Mouse (Mus musculus) kidney, adult 2 months (tissue): Measurements from ENCODE around the gene Pdpn. TPM values are rescaled to one million over a fixed set of nuclear protein-coding genes. Genes with fewer than 3 reads are reported as not detected.

Experiments
- DNase-seq: peaks from one replicate; pipeline ENCODE4 v3.0.0; 2021
- H3K27ac ChIP-seq: fragments of 200-500 bp; 2 replicates; pipeline ENCODE4 v1.5.1; 2012; ENCODE audit warnings: low read depth, low read length, control low read depth, inconsistent platforms; ENCODE audit not compliant: insufficient read depth
- H3K27me3 ChIP-seq: fragments of 200-500 bp; replicated peaks from 2 replicates; pipeline ENCODE4 v1.6.1; 2012; ENCODE audit warnings: mild to moderate bottlenecking, moderate library complexity, low read length, inconsistent platforms; ENCODE audit not compliant: control insufficient read depth, insufficient read depth
- H3K36me3 ChIP-seq: fragments of 200-500 bp; 2 replicates; pipeline ENCODE4 v1.6.1; 2012; ENCODE audit warnings: mild to moderate bottlenecking, moderate library complexity, low read length, inconsistent platforms; ENCODE audit not compliant: control insufficient read depth, insufficient read depth
- H3K4me1 ChIP-seq: fragments of 200-500 bp; 2 replicates; pipeline ENCODE4 v1.6.1; 2011; ENCODE audit warnings: low read length; ENCODE audit not compliant: control insufficient read depth, insufficient read depth
- H3K4me3 ChIP-seq: fragments of 200-500 bp; 2 replicates; pipeline ENCODE4 v1.5.1; 2011; ENCODE audit warnings: mild to moderate bottlenecking, low read depth, low read length, control low read depth; ENCODE audit not compliant: insufficient read depth
- CTCF ChIP-seq: fragments of 200-500 bp; conservative IDR thresholded peaks from 2 replicates; pipeline ENCODE4 v1.5.1; 2011; ENCODE audit warnings: low read depth, mild to moderate bottlenecking, control low read depth, low read length, moderate library complexity, mixed read lengths; ENCODE audit not compliant: insufficient read depth, insufficient read length
- POLR2A ChIP-seq: fragments of 200-500 bp; IDR thresholded peaks from one replicate; pipeline ENCODE4 v1.6.1; 2011; ENCODE audit warnings: low read depth, low read length, control low read depth
- WGBS: fragments of 180-500 bp; shearing (Covaris S2); methylation state at CpG from one replicate; pipeline ENCODE4 v1.1.7; 2018; 5-methylcytosine and 5-hydroxymethylcytosine counted together
- polyA plus RNA-seq: library from polyadenylated mRNA; depleted of rRNA; stranded (reverse); fragments of >200 nt; gene quantifications from 2 replicates; pipeline ENCODE4 v1.2.3, GENCODE M21; 2012; rRNA removed

Pdpn gene
- polyA plus RNA-seq, 1 experiment: 4.5 TPM

- Histone ChIP-seq H3K27me3 (no peaks in the 10 kb centered on the region), H3K36me3 (no peaks in the 10 kb centered on the region), H3K27ac (no peak overlapping the region), H3K4me3 (no peak overlapping the region), H3K4me1 (no peaks in the 10 kb centered on the region)
- no peak for TF ChIP-seq CTCF
- no peak for TF ChIP-seq POLR2A
- no peak for DNase-seq
- WGBS: 93% methylated on average over 2 of the region's 2 CpGs
Measured at GRCm38 (mm10) chr4:143218858-143219257, 80.5 kb downstream of the Pdpn start.

Other genes with a start within 250 kb of the Pdpn start
- 10.1 and 13.9 TPM in 2 replicates for gene Prdm2, start 86.6 kb downstream of the Pdpn start, polyA plus RNA-seq
- gene Lrrc38, start 50.2 kb upstream of the Pdpn start, polyA plus RNA-seq: 0.04 and 0.06 TPM in 2 replicates
- gene Pramel1, start 94.9 kb upstream of the Pdpn start, polyA plus RNA-seq: not detected in 2 replicates
- gene Pramef8, start 112.9 kb upstream of the Pdpn start, polyA plus RNA-seq: 5.1 and 5.7 TPM in 2 replicates
- gene Oog4, start 150.8 kb upstream of the Pdpn start, polyA plus RNA-seq: not detected in 2 replicates
- gene Gm13043, start 211.8 kb upstream of the Pdpn start, polyA plus RNA-seq: not detected in 2 replicates
- not detected in 2 replicates for gene Gm13040, start 236.4 kb upstream of the Pdpn start, polyA plus RNA-seq